Mouse (Mus musculus) adrenal gland, adult (tissue): ENCODE measurements at regions not wholly inside any gene's neighbourhood (a gene's known extent, or its start where the extent isn't known, plus 50 kb on each side); places are given as distances from the start of the nearest gene placed in this dataset.
"Not testable (repeated sequence)": the region's sequence is repeated elsewhere in the genome, so short reads cannot be mapped to it uniquely, and the experiment has no call there.

Source experiments
- DNase-seq, 2 experiments: peaks; one replicate each; pipeline ENCODE4 v3.0.0; 2022 to 2023; ENCODE audit warnings: low spot score in 1 of 2; ENCODE audit not compliant: inconsistent age in 2 of 2

DNA sequence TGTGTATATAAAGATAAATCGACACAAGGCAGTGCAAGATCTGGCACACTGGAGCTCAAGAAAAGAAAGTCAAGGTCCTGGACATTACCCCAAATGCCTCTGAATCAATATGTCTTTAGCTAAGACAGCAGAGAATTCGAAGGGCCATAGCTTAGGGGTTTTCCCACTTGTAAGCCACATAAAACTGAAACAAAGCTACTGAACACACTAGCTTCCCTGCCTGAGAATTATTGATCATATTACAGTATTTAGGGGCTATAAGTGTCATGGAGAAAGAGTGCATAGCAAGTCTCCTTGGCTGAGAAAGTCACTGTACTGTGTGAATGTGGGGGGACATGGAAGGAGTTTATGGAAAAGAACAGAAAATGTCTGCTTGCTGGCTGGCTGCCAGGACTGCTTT is 207.3 kb upstream of the Htr1f start:
- no peak for DNase-seq

DNA sequence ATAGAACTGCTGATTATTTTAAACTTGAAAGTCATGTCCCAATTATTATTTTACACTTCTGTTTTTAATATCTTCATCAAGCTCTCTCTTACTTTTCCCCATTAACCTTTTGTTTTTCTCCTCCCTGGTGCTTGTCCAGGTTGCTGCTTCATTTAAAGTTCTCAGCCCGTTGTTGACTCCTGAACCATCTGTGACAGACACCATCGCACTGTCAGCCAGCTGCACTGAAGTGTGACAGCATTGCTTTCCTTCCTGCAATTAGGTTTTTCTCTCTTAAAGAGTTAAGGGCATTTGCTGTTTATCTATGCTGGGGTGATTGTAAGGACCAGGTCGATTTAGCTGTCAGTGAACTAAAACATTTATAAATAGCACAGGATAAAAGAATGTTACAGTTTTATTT is 205.3 kb upstream of the Pou1f1 start:
- DNase-seq: no peak

DNA sequence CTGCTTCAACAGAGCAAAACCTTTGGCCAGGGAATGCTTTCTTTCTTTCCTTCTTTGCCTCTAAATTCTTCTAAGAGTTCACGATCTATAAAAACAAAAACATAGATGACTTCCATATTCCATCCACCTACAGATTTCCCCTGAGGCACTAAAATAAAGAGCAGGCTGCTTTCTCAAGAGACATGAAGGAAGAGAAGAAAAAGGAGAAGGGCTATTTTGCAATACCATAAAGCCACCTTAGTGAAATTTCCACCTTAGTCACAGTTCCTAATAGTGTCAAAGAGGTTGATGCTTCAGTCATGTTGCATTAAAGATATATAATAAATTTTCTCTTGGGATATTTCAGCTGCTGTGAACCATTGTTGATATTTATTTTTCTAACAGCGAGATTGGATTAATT is 187.9 kb upstream of the Pou1f1 start:
- no peak for DNase-seq

DNA sequence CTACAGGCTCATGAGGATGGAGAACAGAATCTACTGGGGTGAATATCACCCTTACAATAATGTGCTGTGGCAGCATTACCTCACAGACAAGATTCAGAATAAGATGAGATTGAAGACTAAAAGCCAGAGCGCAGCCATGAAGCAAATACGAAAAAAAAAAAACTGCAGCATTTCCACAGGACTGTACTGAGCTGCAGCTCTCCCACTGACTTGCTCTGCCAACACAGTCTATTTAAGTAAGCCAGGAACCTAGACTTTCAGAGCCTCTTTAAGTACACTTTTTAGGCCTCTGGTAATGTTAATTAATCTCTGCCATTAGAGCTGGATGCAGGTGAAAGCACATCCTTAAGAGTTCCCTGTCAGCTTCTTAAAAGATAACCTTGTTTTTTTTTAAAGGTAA is 181.1 kb upstream of the Pou1f1 start:
- DNase-seq: no peak

DNA sequence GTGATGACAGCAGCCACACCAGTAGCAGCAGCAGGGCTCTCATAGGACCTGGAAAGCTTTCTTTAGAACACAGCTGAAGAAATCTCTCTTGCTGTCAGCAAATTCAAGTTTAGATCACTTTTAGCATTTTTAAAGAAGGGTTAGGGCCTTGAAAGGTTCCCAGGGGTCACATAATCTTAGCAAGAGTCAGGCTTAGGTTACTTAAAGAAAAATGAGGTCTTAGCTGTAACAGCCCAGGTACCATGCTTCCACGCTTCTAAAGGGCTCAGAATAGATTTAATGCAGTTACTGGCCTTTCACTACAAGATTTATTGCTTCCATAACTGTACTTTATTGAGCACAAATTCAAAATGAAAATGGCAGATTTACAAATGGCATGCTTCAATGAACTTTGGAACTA is 160.4 kb upstream of the Pou1f1 start:
- no peak for DNase-seq

DNA sequence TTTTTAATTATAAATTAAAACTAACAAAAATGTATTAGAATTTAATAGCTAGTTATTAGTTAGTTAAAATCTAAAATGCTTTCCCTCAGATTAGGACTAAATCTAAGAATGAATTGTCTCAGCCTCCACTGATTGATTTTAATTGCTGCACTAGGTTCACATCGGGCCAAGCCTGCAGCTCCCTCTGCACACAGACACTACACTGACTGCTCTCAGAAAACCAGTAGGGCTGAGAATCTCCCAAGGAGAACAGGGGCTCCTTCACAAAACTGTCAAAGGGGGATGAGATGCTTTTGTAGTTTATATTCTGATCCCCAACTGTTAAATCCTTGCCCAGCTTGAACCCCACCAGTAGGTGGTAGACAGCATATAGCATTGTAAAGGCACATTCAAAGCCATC is 151.0 kb upstream of the Pou1f1 start:
- no peak for DNase-seq

DNA sequence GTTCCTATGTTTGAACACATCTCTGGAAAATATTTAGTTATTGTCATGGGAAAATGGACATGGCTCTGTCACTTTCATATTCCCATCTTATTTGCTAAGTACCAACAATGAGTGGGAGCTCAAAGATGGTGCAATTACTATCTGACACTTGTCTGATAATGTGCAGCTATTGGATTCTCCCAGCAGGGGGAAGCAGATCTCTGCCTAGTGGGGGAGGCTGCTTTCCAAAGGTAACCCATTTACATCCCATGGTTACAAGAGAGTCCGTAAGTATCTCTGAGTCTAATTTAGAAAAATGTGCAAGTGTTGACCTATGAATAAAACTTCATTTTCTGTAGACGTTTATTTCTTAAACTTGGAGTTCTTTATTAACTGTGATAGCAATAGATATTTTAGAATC is 149.4 kb upstream of the Pou1f1 start:
- peak; percentile 10 to 68 for DNase-seq

DNA sequence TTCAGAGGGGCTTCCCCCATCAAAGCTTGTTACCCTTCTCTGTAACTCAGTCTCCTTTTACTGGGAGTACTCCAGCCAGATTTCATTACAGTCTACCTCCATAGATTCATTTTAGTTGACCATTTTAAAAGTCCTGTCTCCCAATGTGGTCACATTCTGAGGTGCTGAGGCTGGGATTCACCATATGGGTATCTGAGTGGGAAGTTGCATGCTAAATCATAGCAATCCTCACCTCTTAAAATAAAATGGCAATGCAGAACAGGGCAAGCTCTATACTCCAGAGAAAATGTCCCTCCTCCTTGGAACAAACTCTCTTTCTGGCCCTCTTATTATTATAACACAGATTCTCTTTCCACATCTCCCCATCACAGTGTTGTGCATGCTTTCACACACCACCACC is 143.8 kb upstream of the Pou1f1 start:
- DNase-seq: no peak

DNA sequence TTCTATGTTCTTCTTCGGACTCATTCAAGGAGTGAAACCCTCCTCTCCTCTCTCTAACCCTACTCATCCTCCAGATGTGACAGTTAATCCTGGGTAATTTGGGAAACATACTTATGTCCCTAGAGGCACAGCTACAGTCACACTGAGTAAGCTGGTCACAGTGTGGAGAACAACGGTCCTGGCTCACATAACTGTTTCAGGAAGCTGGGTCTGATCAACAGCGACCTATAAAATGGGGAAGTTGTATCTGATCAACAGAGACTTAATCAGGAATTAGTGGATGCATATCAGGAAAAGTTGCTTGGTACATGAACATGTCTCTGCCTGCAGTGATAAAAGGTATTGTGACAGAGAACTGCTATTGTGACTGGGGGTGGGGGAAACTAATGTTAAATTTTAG is 142.0 kb upstream of the Pou1f1 start:
- DNase-seq: no peak

DNA sequence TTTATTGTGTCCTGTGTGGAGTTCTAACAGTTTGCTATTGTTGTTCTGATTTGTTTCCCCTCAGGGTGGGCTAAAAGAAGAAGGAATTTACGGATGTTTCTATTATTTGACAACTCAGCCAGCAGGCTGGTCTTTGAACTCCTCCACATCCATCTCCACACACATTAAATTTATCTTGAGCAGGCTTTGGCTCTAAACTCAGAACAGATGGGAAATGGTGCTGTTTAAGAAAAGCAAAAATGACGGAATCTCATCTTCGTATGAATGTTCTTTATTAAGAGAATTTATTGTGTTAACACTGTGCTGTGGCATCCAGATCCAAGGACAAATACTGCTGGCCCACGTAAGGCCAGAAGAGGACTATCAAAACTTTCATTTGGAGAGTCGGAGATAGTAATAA is 140.4 kb upstream of the Pou1f1 start:
- DNase-seq: no peak

DNA sequence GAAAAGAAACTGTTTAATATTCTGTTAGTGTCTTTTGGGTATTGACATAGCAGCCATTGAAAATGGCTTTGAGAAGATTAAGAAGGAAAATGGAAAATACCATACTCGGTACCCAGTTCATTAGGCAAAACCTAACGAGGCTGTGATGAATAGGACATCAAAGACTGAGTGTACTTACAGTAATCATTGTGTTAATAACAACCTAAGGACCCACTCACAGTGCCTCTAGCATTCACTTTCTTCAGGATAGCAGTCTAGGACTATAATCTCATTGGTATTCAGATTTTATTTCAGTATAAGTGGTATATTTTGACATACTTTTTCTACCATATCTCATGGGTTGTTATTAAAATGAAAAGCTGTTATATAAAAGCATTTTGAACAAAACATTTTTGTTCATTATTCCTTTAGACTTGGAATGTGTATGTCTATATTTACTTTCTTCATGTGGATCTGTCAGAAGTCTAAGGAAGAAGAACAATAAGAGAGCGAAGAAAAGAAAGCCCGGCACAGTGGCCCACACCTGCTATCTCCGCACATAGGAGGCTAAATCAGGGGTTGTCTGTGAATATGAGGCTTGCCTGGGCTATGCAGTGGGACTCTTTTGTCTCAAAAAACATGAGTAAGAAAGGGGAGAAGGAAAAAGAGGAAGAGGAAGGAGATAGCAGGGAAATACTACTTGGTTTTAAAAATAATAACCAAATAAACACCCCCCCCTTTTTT is 116.2 kb upstream of the Pou1f1 start:
- no peak for DNase-seq

DNA sequence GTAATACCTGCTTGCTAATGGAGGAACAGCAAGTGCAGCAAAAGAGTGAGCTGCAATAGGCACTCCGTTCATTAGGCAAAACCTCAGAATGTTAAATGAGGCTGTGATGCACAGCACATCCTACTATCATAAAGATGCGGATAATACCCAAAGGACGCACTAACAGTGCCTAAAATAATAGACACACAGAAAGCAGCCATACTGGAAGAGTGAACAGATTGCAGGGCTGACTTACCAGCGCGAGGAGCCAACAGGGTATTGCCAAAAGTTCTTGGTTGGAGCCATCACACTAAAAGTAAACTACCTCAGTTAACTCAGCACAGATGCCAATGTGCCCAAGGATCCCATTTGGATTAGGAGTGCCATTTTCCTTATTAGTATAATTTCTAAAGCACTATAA is 115.5 kb upstream of the Pou1f1 start:
- no peak for DNase-seq

DNA sequence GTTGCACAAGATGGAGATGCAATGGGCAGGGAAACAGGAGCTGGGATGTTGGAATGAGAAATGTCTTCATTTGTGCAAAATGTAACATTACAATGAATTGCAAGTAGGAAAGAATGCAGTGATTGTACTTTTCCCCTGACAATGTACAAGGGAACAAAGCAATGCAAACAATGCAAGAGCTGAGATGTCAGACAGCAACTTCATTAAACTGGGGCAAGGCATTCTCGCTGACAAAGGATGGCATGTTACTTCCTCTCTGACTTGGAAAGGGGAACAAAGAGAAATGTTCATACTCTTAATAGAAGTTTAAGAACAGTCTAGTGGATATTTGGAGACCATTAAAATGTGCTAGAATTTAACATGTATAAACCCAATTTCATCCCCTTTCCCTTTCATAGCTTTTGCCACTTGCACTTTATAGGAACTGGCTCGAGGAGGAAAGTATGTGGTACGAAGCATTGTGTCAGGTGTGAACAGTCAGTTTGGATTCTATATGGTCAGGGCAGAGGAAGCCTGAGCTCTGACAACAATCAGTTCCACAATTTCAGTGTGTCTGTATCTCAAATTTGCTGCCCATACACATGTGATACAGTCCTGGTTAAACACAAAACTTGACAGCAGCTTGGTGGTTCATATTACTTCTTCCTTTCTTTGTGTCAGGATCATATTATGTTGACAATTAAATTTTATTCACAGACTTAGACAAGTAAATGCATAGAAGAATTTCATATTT is 114.3 kb upstream of the Pou1f1 start:
- no peak for DNase-seq

DNA sequence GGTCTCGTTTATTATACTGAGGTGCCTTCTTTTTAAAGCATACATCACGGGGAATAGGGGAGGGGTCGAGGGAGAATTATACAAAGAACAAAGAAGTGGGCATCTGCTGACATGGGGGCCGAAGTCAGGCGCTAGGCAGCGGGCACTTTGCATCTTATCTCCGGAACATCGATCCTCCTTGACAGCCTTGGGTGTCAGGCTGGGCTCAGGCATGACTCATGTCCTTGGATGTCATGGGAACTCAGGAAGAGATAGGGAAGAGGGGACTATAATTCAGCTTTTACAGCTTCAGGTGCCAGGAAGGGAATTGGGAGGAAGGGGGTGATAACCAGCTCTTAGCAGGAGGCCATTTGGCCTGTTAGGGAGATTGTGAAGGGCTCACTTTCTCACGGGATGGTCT is 88.3 kb upstream of the Pou1f1 start:
- DNase-seq: peak; percentile 56 to 82

DNA sequence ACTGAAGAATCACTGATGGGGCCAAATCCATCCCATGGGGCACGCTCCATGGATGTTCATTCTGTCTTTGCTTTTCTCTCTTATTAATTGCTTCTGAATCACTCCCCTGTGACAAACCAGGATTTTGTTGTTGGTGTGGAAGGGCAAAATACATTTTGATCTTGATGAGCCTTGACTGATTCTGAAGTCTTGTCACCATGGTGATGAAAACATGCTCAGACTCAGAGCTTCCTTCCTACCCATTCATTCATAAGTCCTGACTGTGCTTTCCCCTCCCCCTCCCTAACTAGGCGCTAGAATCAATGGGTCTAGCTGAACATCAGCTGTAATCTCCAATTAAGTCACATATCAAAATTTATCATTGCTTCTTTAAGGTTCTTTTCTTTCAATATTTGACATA is 84.2 kb upstream of the Pou1f1 start:
- no peak for DNase-seq

DNA sequence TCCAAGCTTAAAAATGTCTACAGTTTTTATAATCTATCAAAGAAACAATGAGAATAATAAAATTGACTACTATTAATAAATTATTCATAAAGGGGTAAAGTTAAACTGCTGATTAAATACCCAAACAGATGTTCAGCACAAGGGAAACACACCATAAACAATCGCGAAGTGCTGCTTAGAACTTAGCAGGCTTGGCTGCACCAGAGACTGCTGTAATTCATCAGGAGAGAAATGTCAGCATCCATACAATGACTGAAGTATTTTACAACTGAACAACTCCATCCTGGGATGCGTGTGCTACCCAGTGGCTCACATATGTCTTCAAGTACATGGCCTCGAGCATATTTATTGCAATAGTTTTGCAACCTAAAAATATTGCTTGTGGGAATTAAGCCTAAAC is 78.4 kb upstream of the Pou1f1 start:
- DNase-seq: no peak

DNA sequence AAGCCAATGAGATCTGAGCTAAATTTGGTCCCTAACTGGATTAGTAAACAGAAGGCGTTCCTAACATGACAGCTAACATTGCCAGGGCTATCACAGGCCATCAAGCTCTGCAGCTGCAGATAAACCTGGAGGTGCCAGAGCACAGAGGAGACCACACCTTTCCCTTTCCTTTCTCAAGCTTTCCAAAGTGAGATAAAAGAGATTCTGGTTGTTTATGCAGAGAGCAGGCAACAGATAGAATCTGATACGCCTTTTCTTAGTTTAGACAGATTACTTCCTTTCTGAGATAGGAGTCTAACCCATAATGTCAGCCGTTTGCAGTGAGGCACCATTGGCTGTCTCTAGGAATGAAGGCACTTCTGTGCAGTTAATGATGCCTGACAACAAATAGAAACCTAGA is 71.5 kb upstream of the Pou1f1 start:
- peak in 1 of 2 experiments; percentile 46 for DNase-seq

DNA sequence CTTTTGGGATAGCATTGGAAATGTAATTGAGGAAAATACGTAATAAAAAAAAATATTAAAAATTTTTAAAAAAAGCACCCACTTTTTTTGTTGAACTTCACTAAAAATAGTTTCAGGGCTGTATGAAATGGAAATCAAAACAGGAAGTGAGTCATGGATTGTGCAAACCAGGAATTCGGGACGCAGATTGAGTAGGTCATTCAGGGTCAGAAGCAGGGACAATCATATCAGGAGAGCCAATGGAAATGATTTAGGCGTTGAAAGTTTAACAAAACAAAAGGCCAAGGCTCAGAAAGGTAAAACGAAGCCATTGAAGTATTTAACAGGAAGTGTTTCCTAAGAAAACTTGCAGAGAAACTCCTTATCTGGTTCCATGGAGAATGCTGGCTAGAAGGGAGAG is 69.6 kb upstream of the Pou1f1 start:
- DNase-seq: peak in 1 of 2 experiments; percentile 40

DNA sequence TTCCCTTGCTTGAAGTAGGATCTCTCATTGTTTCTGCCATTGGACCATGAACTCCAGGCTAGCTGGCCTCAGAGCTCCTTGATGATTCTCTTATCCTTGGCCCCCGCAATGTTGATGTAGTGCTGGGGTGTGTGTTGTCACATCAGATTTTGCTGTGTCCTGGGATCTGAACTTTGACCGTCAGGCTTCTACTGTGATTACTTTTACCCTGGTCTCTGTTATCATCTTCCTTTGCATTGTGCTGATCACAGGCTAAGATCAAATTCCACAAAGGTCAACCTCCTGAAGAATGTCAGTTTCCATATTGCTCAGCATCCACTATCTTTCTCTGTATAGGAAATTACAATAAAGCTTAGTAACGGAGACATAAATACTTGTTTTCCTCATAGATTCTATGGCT is 68.4 kb upstream of the Pou1f1 start:
- no peak for DNase-seq

DNA sequence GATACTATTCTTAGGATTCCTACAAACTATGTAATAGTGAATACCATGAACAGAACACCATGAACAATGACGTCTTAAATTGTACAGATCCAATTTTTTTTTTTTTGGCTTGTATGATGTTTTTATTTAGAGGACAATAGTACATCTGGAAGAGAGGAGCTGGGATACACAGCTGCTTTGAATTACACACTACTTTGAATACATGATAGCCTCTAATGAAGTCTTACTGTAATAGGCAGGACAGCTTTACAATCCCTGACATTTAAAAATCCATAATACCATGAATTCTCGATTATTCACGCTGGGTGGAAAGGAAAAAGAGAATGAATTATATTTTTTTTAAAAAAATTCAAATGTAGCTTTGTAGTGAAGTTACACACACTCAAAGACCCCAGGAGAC is 63.4 kb upstream of the Pou1f1 start:
- not testable (repeated sequence) for DNase-seq

DNA sequence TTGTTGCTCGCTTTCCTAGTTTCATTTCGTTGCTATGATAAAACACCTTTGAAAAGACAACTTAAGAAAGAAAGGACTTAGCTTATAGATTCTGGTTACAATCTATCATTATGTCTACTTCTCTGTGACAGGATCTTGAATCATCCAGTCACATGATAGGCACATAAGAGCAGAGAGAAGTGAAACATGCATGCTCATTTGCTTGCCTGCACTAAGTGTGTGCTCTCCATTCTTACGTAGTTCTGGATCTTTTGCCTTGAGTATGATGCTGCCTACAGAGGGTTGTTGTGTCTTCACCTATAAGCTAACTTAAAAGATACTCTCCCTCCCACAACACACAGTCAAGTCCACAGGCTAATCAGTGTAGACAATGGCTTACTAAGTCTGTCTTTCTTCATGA is 62.1 kb upstream of the Pou1f1 start:
- no peak for DNase-seq

DNA sequence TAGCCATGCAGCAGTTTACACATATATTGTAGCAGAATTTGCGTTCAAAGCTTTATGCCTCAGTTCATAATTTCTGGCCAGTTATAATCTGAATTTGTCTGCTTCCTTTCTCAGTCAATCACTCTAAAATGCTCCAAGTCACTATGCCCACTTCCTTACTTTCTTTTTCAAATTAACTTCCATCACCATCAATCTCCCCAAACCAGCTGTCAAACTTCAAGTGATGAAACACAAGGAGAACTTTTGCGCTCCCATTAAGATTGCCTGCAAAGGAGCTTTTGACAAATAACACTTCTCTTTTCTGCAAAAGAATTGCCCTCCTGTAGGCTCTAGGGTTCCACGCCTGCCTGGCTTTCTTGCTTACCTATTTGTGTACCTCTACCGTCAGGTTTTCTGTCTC is 50.6 kb upstream of the Pou1f1 start:
- no peak for DNase-seq
